Comparison of ENCODE assay signal across 20 mouse cellular contexts in the genomic region with DNA sequence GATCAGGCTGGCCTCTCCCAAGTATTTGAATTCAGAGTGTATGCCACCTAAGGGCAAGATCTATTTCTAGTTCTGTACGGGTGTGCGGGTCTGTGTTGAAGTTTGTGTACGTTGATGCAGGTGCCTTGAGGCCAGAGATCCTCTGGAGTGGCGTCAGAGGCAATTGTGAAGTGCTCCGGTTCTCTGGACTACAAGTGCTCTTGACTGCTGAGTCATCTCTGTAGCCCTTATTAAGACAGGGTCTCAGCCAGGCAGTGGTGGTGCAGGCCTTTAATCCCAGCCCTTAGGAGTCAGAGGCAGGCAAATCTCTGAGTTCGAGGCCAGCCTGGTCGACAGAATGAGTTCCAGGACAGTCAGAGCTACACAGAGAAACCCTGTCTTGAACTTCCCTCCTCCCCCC. TPM values are rescaled to one million over a fixed set of nuclear protein-coding genes. Genes with fewer than 3 reads are reported as not detected.
DNase-seq lines count a peak whose midpoint lies in the region; ATAC-seq and TF ChIP-seq lines count a peak whose summit lies in the region.
"Had no signal": no experiment of that assay in that cellular context is flagged by ENCODE, and none has a peak within 500 bp of the region (broad histone marks: within the 10 kb centered on the region; RNA-seq: fewer than 3 reads in every experiment).

No protein-coding gene starts in this region.

- no peak overlapping the region for H3K4me3 ChIP-seq in gastrocnemius, adult 2 months
- H3K4me3 ChIP-seq in hindbrain, embryonic 12.5 days = no peak overlapping the region
- no peak overlapping the region for H3K4me3 ChIP-seq in hindbrain, embryonic 10.5 days
- no peak overlapping the region for H3K4me3 ChIP-seq in ES-Bruce4 (ENCODE audit: low read depth, low read length)
- H3K4me3 ChIP-seq in lung, postnatal 0 days (ENCODE audit: low read depth, low read length) = no peak overlapping the region
- H3K4me3 ChIP-seq: forebrain, embryonic 15.5 days; limb, embryonic 13.5 days; midbrain, embryonic 15.5 days had no signal

- H3K9ac ChIP-seq in hindbrain, embryonic 12.5 days = peak overlapping the region; percentile 13; the same call in 1 of the 2 replicates
- 0 out of 2 replicates have a peak overlapping the region, but pooled peaks have one; percentile 14 for H3K9ac ChIP-seq in ES-Bruce4 (ENCODE audit: low read depth, poor library complexity, severe bottlenecking)
- no peak overlapping the region for H3K9ac ChIP-seq in lung, postnatal 0 days (replicated peaks; ENCODE audit: low read depth)
- H3K9ac ChIP-seq: forebrain, embryonic 15.5 days; hindbrain, embryonic 14.5 days; limb, embryonic 13.5 days; midbrain, embryonic 15.5 days had no signal

- no peak for DNase-seq in gastrocnemius, adult 2 months
- no peak for DNase-seq in gastrocnemius, adult 8-10 months (ENCODE audit: low spot score in 2 of 2)
- no peak for DNase-seq in hindbrain, embryonic 10.5 days (ENCODE audit: low spot score)
- peak; percentile 78 for DNase-seq in lung, postnatal 0 days (ENCODE audit: low spot score)
- DNase-seq in layer of hippocampus, postnatal 36 days = no peak
- no peak for DNase-seq in kidney, postnatal 36 days
- DNase-seq: adrenal gland, postnatal 10 days; cerebellum, adult 9-10 months; embryo, embryonic 11 days; gastrocnemius, postnatal 14 days; right cerebral cortex, postnatal 14 days had no signal

- peak overlapping the region; percentile 88 for H3K27ac ChIP-seq in gastrocnemius, adult 2 months
- no peak overlapping the region for H3K27ac ChIP-seq in hindbrain, embryonic 12.5 days
- H3K27ac ChIP-seq in hindbrain, embryonic 10.5 days = no peak overlapping the region
- peak overlapping the region; percentile 35 for H3K27ac ChIP-seq in ES-Bruce4 (ENCODE audit: insufficient read depth, low read length)
- H3K27ac ChIP-seq in lung, postnatal 0 days (ENCODE audit: low read length) = peak overlapping the region; percentile 71
- H3K27ac ChIP-seq: forebrain, embryonic 15.5 days; hindbrain, embryonic 14.5 days; kidney, postnatal 0 days; limb, embryonic 13.5 days; midbrain, embryonic 15.5 days had no signal

- no peaks in the 10 kb centered on the region for H3K36me3 ChIP-seq in hindbrain, embryonic 12.5 days
- H3K36me3 ChIP-seq in hindbrain, embryonic 10.5 days = peaks cover 29% of the 10 kb centered on the region
- H3K36me3 ChIP-seq in ES-Bruce4 (ENCODE audit: control insufficient read depth, insufficient read depth, low read length, poor library complexity, severe bottlenecking) = no peaks in the 10 kb centered on the region; the same call in none of the 2 replicates
- H3K36me3 ChIP-seq in lung, postnatal 0 days (ENCODE audit: insufficient read depth, low read length) = no peaks in the 10 kb centered on the region
- H3K36me3 ChIP-seq: forebrain, embryonic 15.5 days; midbrain, embryonic 15.5 days had no signal

- intact Hi-C loops in gastrocnemius, adult 2 months (cut with DNase I) = no loop called here

- no peak for ATAC-seq in hindbrain, embryonic 12.5 days (ENCODE audit: low FRiP score)
- peak; percentile 67 for ATAC-seq in lung, postnatal 0 days
- ATAC-seq: forebrain, embryonic 15.5 days; intestine, postnatal 0 days; midbrain, embryonic 15.5 days had no signal

- TF ChIP-seq EP300 in ES-Bruce4 (IDR thresholded peaks at IDR 0.05; ENCODE audit: insufficient read depth, low read depth, low read length) = peak; percentile 13; the same call in 1 of the 2 replicates
- peak; percentile 81 for TF ChIP-seq EP300 in lung, postnatal 0 days (IDR thresholded peaks at IDR 0.05)

- no peaks in the 10 kb centered on the region for H3K27me3 ChIP-seq in hindbrain, embryonic 12.5 days
- no peaks in the 10 kb centered on the region for H3K27me3 ChIP-seq in hindbrain, embryonic 10.5 days (ENCODE audit: insufficient read depth, poor library complexity, severe bottlenecking)
- H3K27me3 ChIP-seq in ES-Bruce4 (ENCODE audit: control insufficient read depth, insufficient read depth, low read length, poor library complexity, severe bottlenecking) = no peaks in the 10 kb centered on the region
- H3K27me3 ChIP-seq in lung, postnatal 0 days (replicated peaks; ENCODE audit: insufficient read depth, low read length) = no peaks in the 10 kb centered on the region
- H3K27me3 ChIP-seq: forebrain, embryonic 15.5 days; limb, embryonic 13.5 days; midbrain, embryonic 15.5 days had no signal

- no peaks in the 10 kb centered on the region for H3K9me3 ChIP-seq in hindbrain, embryonic 12.5 days (replicated peaks)
- no peaks in the 10 kb centered on the region for H3K9me3 ChIP-seq in hindbrain, embryonic 10.5 days
- no peaks in the 10 kb centered on the region for H3K9me3 ChIP-seq in ES-Bruce4 (replicated peaks; ENCODE audit: control insufficient read depth, insufficient read depth, low read length, poor library complexity, severe bottlenecking)
- no peaks in the 10 kb centered on the region for H3K9me3 ChIP-seq in lung, postnatal 0 days (ENCODE audit: low read length)
- H3K9me3 ChIP-seq: forebrain, embryonic 15.5 days; G1E; limb, embryonic 13.5 days; midbrain, embryonic 15.5 days had no signal

- TF ChIP-seq CTCF in gastrocnemius, adult 2 months (IDR thresholded peaks at IDR 0.05) = no peak
- TF ChIP-seq CTCF in ES-Bruce4 (IDR thresholded peaks at IDR 0.05; ENCODE audit: low read depth, low read length) = no peak
- TF ChIP-seq CTCF in lung, postnatal 0 days (IDR thresholded peaks at IDR 0.05) = no peak

- TF ChIP-seq POLR2A in ES-Bruce4 (IDR thresholded peaks at IDR 0.05; ENCODE audit: insufficient read depth, low read length) = no peak

- WGBS in hindbrain, embryonic 12.5 days = 82% methylated on average over 7 of the region's 7 CpGs
- 87% methylated on average over 7 of the region's 7 CpGs for WGBS in hindbrain, embryonic 10.5 days
- 41% methylated on average over 7 of the region's 7 CpGs for WGBS in lung, postnatal 0 days

- H3K4me2 ChIP-seq in hindbrain, embryonic 12.5 days (replicated peaks) = no peak overlapping the region
- no peak overlapping the region for H3K4me2 ChIP-seq in lung, postnatal 0 days (replicated peaks; ENCODE audit: low read depth, low read length)
- H3K4me2 ChIP-seq: forebrain, embryonic 15.5 days; hindbrain, embryonic 14.5 days; limb, embryonic 13.5 days; midbrain, embryonic 15.5 days had no signal

- H3K4me1 ChIP-seq in hindbrain, embryonic 12.5 days = peaks cover 16% of the 10 kb centered on the region; the same call in 1 of the 2 replicates
- H3K4me1 ChIP-seq in hindbrain, embryonic 10.5 days (replicated peaks) = peaks cover 34% of the 10 kb centered on the region
- peaks cover 8% of the 10 kb centered on the region for H3K4me1 ChIP-seq in ES-Bruce4 (ENCODE audit: control insufficient read depth, insufficient read depth, low read length)
- H3K4me1 ChIP-seq in lung, postnatal 0 days (ENCODE audit: insufficient read depth, low read depth, low read length) = peaks cover 8% of the 10 kb centered on the region

RNA-seq across cellular contexts. Expression of a gene that starts 4.8 kb away (rescaled TPM):
- total RNA-seq in gastrocnemius, adult 2 months (2021) = not detected
- total RNA-seq in gastrocnemius, adult 8-10 months (2022) = not detected
- 6.3 and 7.6 TPM in 2 replicates for polyA plus RNA-seq in hindbrain, embryonic 12.5 days (2016; fragmentation: Nextera tagmentation; extraction: Ambion mirVana)
- polyA plus RNA-seq in hindbrain, embryonic 10.5 days (2016; fragmentation: Nextera tagmentation; extraction: Ambion mirVana) = 19.3 and 25.9 TPM in 2 replicates
- 32.4 and 38.3 TPM in 2 replicates for polyA plus RNA-seq in ES-Bruce4 (2011; ENCODE audit: insufficient read depth, insufficient read length, low read depth, missing spikeins)
- polyA plus RNA-seq in lung, postnatal 0 days (2015; fragmentation: Nextera tagmentation; extraction: Ambion mirVana) = 0.84 and 1.6 TPM in 2 replicates
- total RNA-seq in layer of hippocampus, postnatal 36 days (2021) = 1 to 10 TPM in 1 of 2 experiments, not detected in 1; 1.3 TPM

RNA-seq across cellular contexts. Expression of a gene that starts 19.1 kb away (rescaled TPM):
- 1 to 10 TPM; 1.7 to 2.3 TPM for total RNA-seq in gastrocnemius, adult 2 months (2021)
- total RNA-seq in gastrocnemius, adult 8-10 months (2022) = 1 to 10 TPM; 2.8 to 5.5 (median 5.0) TPM
- 9.7 and 9.8 TPM in 2 replicates for polyA plus RNA-seq in hindbrain, embryonic 12.5 days (2016; fragmentation: Nextera tagmentation; extraction: Ambion mirVana)
- polyA plus RNA-seq in hindbrain, embryonic 10.5 days (2016; fragmentation: Nextera tagmentation; extraction: Ambion mirVana) = 3.1 and 4.3 TPM in 2 replicates
- 1.5 and 3.4 TPM in 2 replicates for polyA plus RNA-seq in ES-Bruce4 (2011; ENCODE audit: insufficient read depth, insufficient read length, low read depth, missing spikeins)
- 27.5 and 33.0 TPM in 2 replicates for polyA plus RNA-seq in lung, postnatal 0 days (2015; fragmentation: Nextera tagmentation; extraction: Ambion mirVana)
- 10 to 100 TPM; 63.6 to 69.1 TPM for total RNA-seq in layer of hippocampus, postnatal 36 days (2021)

RNA-seq across cellular contexts. Expression of a gene that starts 19.6 kb away (rescaled TPM):
- 100 to 1,000 TPM; 131 to 136 TPM for total RNA-seq in gastrocnemius, adult 2 months (2021)
- total RNA-seq in gastrocnemius, adult 8-10 months (2022) = 100 to 1,000 TPM; 129 to 173 (median 151) TPM
- 137 and 140 TPM in 2 replicates for polyA plus RNA-seq in hindbrain, embryonic 12.5 days (2016; fragmentation: Nextera tagmentation; extraction: Ambion mirVana)
- 115 and 125 TPM in 2 replicates for polyA plus RNA-seq in hindbrain, embryonic 10.5 days (2016; fragmentation: Nextera tagmentation; extraction: Ambion mirVana)
- 50.5 and 51.9 TPM in 2 replicates for polyA plus RNA-seq in ES-Bruce4 (2011; ENCODE audit: insufficient read depth, insufficient read length, low read depth, missing spikeins)
- polyA plus RNA-seq in lung, postnatal 0 days (2015; fragmentation: Nextera tagmentation; extraction: Ambion mirVana) = 169 and 188 TPM in 2 replicates
- 10 to 100 TPM; 63.2 to 64.7 TPM for total RNA-seq in layer of hippocampus, postnatal 36 days (2021)

RNA-seq across cellular contexts. Expression of a gene that starts 36.4 kb away (rescaled TPM):
- total RNA-seq in gastrocnemius, adult 2 months (2021) = 1 to 10 TPM; 4.4 to 6.3 TPM
- total RNA-seq in gastrocnemius, adult 8-10 months (2022) = 1 to 10 TPM; 2.8 to 3.8 (median 3.2) TPM
- 36.7 and 42.8 TPM in 2 replicates for polyA plus RNA-seq in hindbrain, embryonic 12.5 days (2016; fragmentation: Nextera tagmentation; extraction: Ambion mirVana)
- polyA plus RNA-seq in hindbrain, embryonic 10.5 days (2016; fragmentation: Nextera tagmentation; extraction: Ambion mirVana) = 8.6 and 10.3 TPM in 2 replicates
- 21.6 and 23.0 TPM in 2 replicates for polyA plus RNA-seq in ES-Bruce4 (2011; ENCODE audit: insufficient read depth, insufficient read length, low read depth, missing spikeins)
- polyA plus RNA-seq in lung, postnatal 0 days (2015; fragmentation: Nextera tagmentation; extraction: Ambion mirVana) = 13.6 and 17.7 TPM in 2 replicates
- total RNA-seq in layer of hippocampus, postnatal 36 days (2021) = 10 to 100 TPM; 16.0 to 18.0 TPM
- polyA plus RNA-seq: G1E had no signal

RNA-seq across cellular contexts. Expression of a gene that starts 47.5 kb away (rescaled TPM):
- 1 to 10 TPM; 3.0 to 3.8 TPM for total RNA-seq in gastrocnemius, adult 2 months (2021)
- total RNA-seq in gastrocnemius, adult 8-10 months (2022) = 1 to 10 TPM; 2.7 to 4.4 (median 2.8) TPM
- polyA plus RNA-seq in hindbrain, embryonic 12.5 days (2016; fragmentation: Nextera tagmentation; extraction: Ambion mirVana) = 4,582 and 4,772 TPM in 2 replicates
- 2,849 and 3,914 TPM in 2 replicates for polyA plus RNA-seq in hindbrain, embryonic 10.5 days (2016; fragmentation: Nextera tagmentation; extraction: Ambion mirVana)
- polyA plus RNA-seq in ES-Bruce4 (2011; ENCODE audit: insufficient read depth, insufficient read length, low read depth, missing spikeins) = 266 and 270 TPM in 2 replicates
- polyA plus RNA-seq in lung, postnatal 0 days (2015; fragmentation: Nextera tagmentation; extraction: Ambion mirVana) = 260 and 357 TPM in 2 replicates
- total RNA-seq in layer of hippocampus, postnatal 36 days (2021) = 100 to 1,000 TPM; 338 to 365 TPM

Comparison
In these comparisons a context has a peak if more than half of its experiments do, and no peak if none do; other contexts are left out.
1. H3K27ac ChIP-seq: peak in gastrocnemius, adult 2 months (single experiment), ES-Bruce4 (single experiment) and lung, postnatal 0 days (single experiment); none in hindbrain, embryonic 12.5 days (single experiment) and hindbrain, embryonic 10.5 days (single experiment).